Mouse (Mus musculus) spleen, postnatal 10 days (tissue): ENCODE data around the gene Spata31d1d.
"Not testable (repeated sequence)": the region's sequence is repeated elsewhere in the genome, so short reads cannot be mapped to it uniquely, and the experiment has no call there.

Source experiments
- DNase-seq, 2 experiments: peaks; one replicate each; pipeline ENCODE4 v3.0.0; 2021 to 2022; ENCODE audit warnings: low spot score in 2 of 2

Spata31d1d gene

GRCm38 (mm10) chr13:59731652-59732051, at the start of gene Spata31d1d:
Gene Spata31d1d (minus strand): TSS chr13:59731752.
- DNase-seq, result no peak

GRCm38 (mm10) chr13:59779744-59780264, 48.3 kb upstream of the Spata31d1d start:
- not testable (repeated sequence) for DNase-seq

GRCm38 (mm10) chr13:59779213-59779612, 47.7 kb upstream of the Spata31d1d start:
- no peak for DNase-seq

- DNase-seq, result no peak
Measured at GRCm38 (mm10) chr13:59775168-59775567, 43.6 kb upstream of the Spata31d1d start.

GRCm38 (mm10) chr13:59771257-59771656, 39.7 kb upstream of the Spata31d1d start:
- peak; percentile 63 to 83 for DNase-seq

GRCm38 (mm10) chr13:59770847-59771246, 39.3 kb upstream of the Spata31d1d start:
- peak in 1 of 2 experiments; percentile 45 for DNase-seq

GRCm38 (mm10) chr13:59770164-59770562, 38.6 kb upstream of the Spata31d1d start:
- DNase-seq, result peak; percentile 90 to 94

GRCm38 (mm10) chr13:59769296-59770163, 38.0 kb upstream of the Spata31d1d start, which contains the start of gene Isca1:
Gene Isca1 (minus strand): TSS chr13:59769810.
- peak; percentile 99 to 100 for DNase-seq

- peak; percentile 39 to 49 for DNase-seq
Measured at GRCm38 (mm10) chr13:59768531-59768930, 37.0 kb upstream of the Spata31d1d start.

- no peak for DNase-seq
Measured at GRCm38 (mm10) chr13:59766786-59767515, 35.4 kb upstream of the Spata31d1d start.

- DNase-seq, result peak in 1 of 2 experiments; percentile 49
Measured at GRCm38 (mm10) chr13:59762791-59763190, 31.2 kb upstream of the Spata31d1d start.

- DNase-seq, result no peak
Measured at GRCm38 (mm10) chr13:59756906-59757305, 25.4 kb upstream of the Spata31d1d start.

- no peak for DNase-seq
Measured at GRCm38 (mm10) chr13:59750310-59750709, 18.8 kb upstream of the Spata31d1d start.

- no peak for DNase-seq
Measured at GRCm38 (mm10) chr13:59746711-59747110, 15.2 kb upstream of the Spata31d1d start, which contains the start of gene 1700014D04Rik. Gene 1700014D04Rik (minus strand): TSS chr13:59746752.

- DNase-seq, result no peak
Measured at GRCm38 (mm10) chr13:59746164-59746563, 14.6 kb upstream of the Spata31d1d start.

- no peak for DNase-seq
Measured at GRCm38 (mm10) chr13:59745462-59745861, 13.9 kb upstream of the Spata31d1d start.

GRCm38 (mm10) chr13:59741697-59742096, 10.1 kb upstream of the Spata31d1d start:
- DNase-seq, result peak in 1 of 2 experiments; percentile 73

- DNase-seq, result no peak
Measured at GRCm38 (mm10) chr13:59741096-59741495, 9.5 kb upstream of the Spata31d1d start.

- DNase-seq, result peak; percentile 50 to 61
Measured at GRCm38 (mm10) chr13:59739397-59739796, 7.8 kb upstream of the Spata31d1d start.

GRCm38 (mm10) chr13:59738455-59738854, 6.9 kb upstream of the Spata31d1d start:
- no peak for DNase-seq

GRCm38 (mm10) chr13:59735190-59735589, 3.6 kb upstream of the Spata31d1d start:
- DNase-seq, result no peak

GRCm38 (mm10) chr13:59734347-59734746, 2.8 kb upstream of the Spata31d1d start:
- peak in 1 of 2 experiments; percentile 55 for DNase-seq
